Mouse (Mus musculus): ENCODE data around the gene Lhfp.

GRCm38 (mm10) chr3:53056430-53056829, 15.1 kb downstream of the Lhfp start:
- TF ChIP-seq CTCF (IDR thresholded peaks at IDR 0.05; ENCODE audit: borderline replicate concordance, insufficient read depth, low read length): no peak
- TF ChIP-seq POLR2A (IDR thresholded peaks at IDR 0.05; ENCODE audit: low read depth, low read length): no peak
